Mouse (Mus musculus) liver, adult 2 months (tissue): ENCODE data around the gene Kif3b.

ENCODE experiments used
- CTCF ChIP-seq: fragments of 200-500 bp; IDR thresholded peaks from 2 replicates; pipeline ENCODE4 v1.5.1; 2011; ENCODE audit warnings: low read depth, low read length, control low read depth
- POLR2A ChIP-seq: fragments of 200-500 bp; IDR thresholded peaks from 2 replicates; pipeline ENCODE4 v1.6.1; 2011; ENCODE audit warnings: low read length, control low read depth; ENCODE audit not compliant: insufficient read depth; ENCODE audit errors: extremely low read depth

- TF ChIP-seq CTCF (no peak), POLR2A (no peak)
These were observed 16.3 kb upstream of the Kif3b start for GRCm38 (mm10) chr2:153274919-153275247.
